Mouse (Mus musculus) MEL (cell line): ENCODE data around the gene Slc25a34.

Source experiments
- CHD2 ChIP-seq: IDR thresholded peaks from 2 replicates; pipeline ENCODE4 v1.6.1; 2011; ENCODE audit warnings: low read length, improper control_type of control experiment
- CTCF ChIP-seq, 3 experiments: IDR thresholded peaks in 2 of 3; conservative IDR thresholded peaks in 1 of 3; 2 replicates each; pipeline ENCODE4 v1.5.1; 2011 to 2012; ENCODE audit warnings: low read length in 3 of 3, low read depth in 2 of 3, mild to moderate bottlenecking in 2 of 3, improper control_type of control experiment in 1 of 3, inconsistent platforms in 1 of 3, mixed read lengths in 1 of 3, moderate library complexity in 1 of 3; ENCODE audit not compliant: control insufficient read depth in 1 of 3, insufficient read depth in 1 of 3, poor library complexity in 1 of 3, severe bottlenecking in 1 of 3
- EP300 ChIP-seq, 2 experiments: IDR thresholded peaks; 2 replicates each; pipeline ENCODE4 v1.6.1; 2011; ENCODE audit warnings: improper control_type of control experiment in 2 of 2, low read length in 2 of 2, low read depth in 1 of 2, mild to moderate bottlenecking in 1 of 2
- HCFC1 ChIP-seq: IDR thresholded peaks from 2 replicates; pipeline ENCODE4 v1.6.1; 2012; ENCODE audit warnings: low read depth, mild to moderate bottlenecking, inconsistent platforms, low read length, improper control_type of control experiment, moderate library complexity
- MAX ChIP-seq: IDR thresholded peaks from 2 replicates; pipeline ENCODE4 v1.6.1; 2011; ENCODE audit warnings: low read length, improper control_type of control experiment
- MYC ChIP-seq: IDR thresholded peaks from 2 replicates; pipeline ENCODE4 v1.6.1; 2011; ENCODE audit warnings: low read depth, mild to moderate bottlenecking, low read length, improper control_type of control experiment, moderate library complexity
- POLR2A ChIP-seq, 2 experiments: IDR thresholded peaks; 2 replicates each; pipeline ENCODE4 v1.6.1; 2011 to 2012; ENCODE audit warnings: low read length in 2 of 2, mild to moderate bottlenecking in 2 of 2, control low read depth in 1 of 2, improper control_type of control experiment in 1 of 2, low read depth in 1 of 2, moderate library complexity in 1 of 2; ENCODE audit not compliant: control insufficient read depth in 1 of 2, insufficient read depth in 1 of 2, poor library complexity in 1 of 2
- POLR2AphosphoS5 ChIP-seq: IDR thresholded peaks from 2 replicates; pipeline ENCODE4 v1.6.1; 2012; ENCODE audit warnings: low read depth, borderline replicate concordance, mild to moderate bottlenecking, inconsistent platforms, low read length, moderate library complexity, mixed read lengths
- RAD21 ChIP-seq: IDR thresholded peaks from 2 replicates; pipeline ENCODE4 v1.6.1; 2011; ENCODE audit warnings: mild to moderate bottlenecking, low read depth, low read length, improper control_type of control experiment
- TAL1 ChIP-seq: IDR thresholded peaks from 2 replicates; pipeline ENCODE4 v1.6.1; 2012; ENCODE audit warnings: mild to moderate bottlenecking, inconsistent platforms, low read length, moderate library complexity, mixed read lengths
- TCF12 ChIP-seq: IDR thresholded peaks from 2 replicates; pipeline ENCODE4 v1.6.1; 2014; ENCODE audit warnings: low read depth, mild to moderate bottlenecking, inconsistent platforms, low read length, improper control_type of control experiment, moderate library complexity
- UBTF ChIP-seq: IDR thresholded peaks from 2 replicates; pipeline ENCODE4 v1.6.1; 2012; ENCODE audit warnings: low read depth, mild to moderate bottlenecking, inconsistent platforms, low read length, improper control_type of control experiment, moderate library complexity, borderline replicate concordance; ENCODE audit not compliant: insufficient read depth
- USF1 ChIP-seq: IDR thresholded peaks from 2 replicates; pipeline ENCODE4 v1.6.1; 2014; ENCODE audit warnings: low read depth, mild to moderate bottlenecking, inconsistent platforms, low read length, improper control_type of control experiment, moderate library complexity

DNA sequence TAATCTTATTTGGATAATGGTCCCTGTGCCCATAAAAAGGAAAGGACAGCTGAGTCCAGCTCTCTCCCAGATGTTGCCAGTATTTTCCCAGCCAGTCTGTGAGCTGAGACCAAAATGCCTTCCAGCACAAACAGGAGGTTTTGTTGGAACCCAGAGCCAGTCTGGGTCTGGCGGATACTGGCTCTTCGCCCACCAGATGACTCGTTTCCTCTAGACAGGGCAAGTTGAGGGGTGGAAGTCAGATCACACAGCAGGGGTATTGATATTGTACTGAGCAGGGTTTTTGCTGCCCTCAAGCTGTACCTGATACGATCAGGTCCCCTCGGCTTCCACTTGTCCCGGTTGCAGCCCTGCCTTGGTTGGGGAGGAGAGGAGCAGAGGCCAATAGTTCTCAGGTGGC is 14.1 kb downstream of the Slc25a34 start:
- TF ChIP-seq POLR2A (IDR thresholded peaks at IDR 0.05; ENCODE audit: control insufficient read depth in 1 of 2, insufficient read depth in 1 of 2, low read depth in 1 of 2, low read length in 2 of 2, poor library complexity in 1 of 2), result no peak
- TF ChIP-seq POLR2AphosphoS5, result no peak
- no peak for TF ChIP-seq TCF12
- no peak for TF ChIP-seq MYC
- no peak for TF ChIP-seq EP300 (IDR thresholded peaks at IDR 0.05; ENCODE audit: low read depth in 1 of 2, low read length in 2 of 2)
- TF ChIP-seq CTCF (IDR thresholded peaks at IDR 0.05 in 2 of 3, conservative IDR thresholded peaks at IDR 0.05 in 1 of 3; ENCODE audit: control insufficient read depth in 1 of 3, insufficient read depth in 1 of 3, low read depth in 2 of 3, low read length in 3 of 3, poor library complexity in 1 of 3, severe bottlenecking in 1 of 3), result no peak
- TF ChIP-seq USF1, result no peak
- no peak for TF ChIP-seq HCFC1
- no peak for TF ChIP-seq CHD2
- no peak for TF ChIP-seq UBTF
- no peak for TF ChIP-seq TAL1
- no peak for TF ChIP-seq MAX
- no peak for TF ChIP-seq RAD21
